Mouse (Mus musculus): ENCODE data around the gene Sele. TPM values are rescaled to one million over a fixed set of nuclear protein-coding genes. Genes with fewer than 3 reads are reported as not detected.
"Not testable (repeated sequence)": the region's sequence is repeated elsewhere in the genome, so short reads cannot be mapped to it uniquely, and the experiment has no call there.

Sele gene
- polyA plus RNA-seq (2015; fragmentation: Nextera tagmentation; extraction: Ambion mirVana), result 0.04 TPM in 1 of 2 replicates, not detected in the other

DNA sequence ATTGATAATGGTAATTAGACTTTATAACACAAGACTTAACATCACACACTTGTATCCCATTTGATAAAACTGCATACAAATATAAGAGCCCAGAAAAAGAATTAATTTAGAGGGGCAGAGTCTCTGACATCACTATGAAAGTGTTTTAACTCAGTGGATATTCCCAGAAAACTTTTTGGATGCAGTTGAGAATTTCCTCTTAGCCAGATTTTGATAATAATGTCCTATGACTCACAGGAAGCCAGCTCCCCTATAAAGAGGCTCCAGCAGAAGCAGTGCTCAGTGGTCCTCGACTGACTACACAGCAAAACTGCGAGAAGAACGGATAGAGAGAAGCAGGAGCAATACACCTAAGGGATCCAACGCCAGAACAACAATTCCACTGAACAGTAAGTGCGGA lies at the start of gene Sele:
Gene Sele, plus strand, starts transcription at position 301 of the 400 bp plus-strand sequence.
- no peak within 1 kb of the TSS for H3K4me3 ChIP-seq (replicated peaks)
- no peak for ATAC-seq (ENCODE audit: insufficient read depth, low FRiP score, low read depth)
- H3K27me3 ChIP-seq (replicated peaks), result no peaks in the 10 kb centered on the region
- H3K27ac ChIP-seq, result no peak within 1 kb of the TSS
- no peak within 1 kb of the TSS for H3K9ac ChIP-seq
- H3K36me3 ChIP-seq, result no peaks in the 10 kb centered on the region
- H3K4me2 ChIP-seq, result no peak within 1 kb of the TSS
- no peaks in the 10 kb centered on the region for H3K9me3 ChIP-seq
- H3K4me1 ChIP-seq, result no peaks in the 10 kb centered on the region
- WGBS, result 74% methylated on average over 5 of the region's 5 CpGs

DNA sequence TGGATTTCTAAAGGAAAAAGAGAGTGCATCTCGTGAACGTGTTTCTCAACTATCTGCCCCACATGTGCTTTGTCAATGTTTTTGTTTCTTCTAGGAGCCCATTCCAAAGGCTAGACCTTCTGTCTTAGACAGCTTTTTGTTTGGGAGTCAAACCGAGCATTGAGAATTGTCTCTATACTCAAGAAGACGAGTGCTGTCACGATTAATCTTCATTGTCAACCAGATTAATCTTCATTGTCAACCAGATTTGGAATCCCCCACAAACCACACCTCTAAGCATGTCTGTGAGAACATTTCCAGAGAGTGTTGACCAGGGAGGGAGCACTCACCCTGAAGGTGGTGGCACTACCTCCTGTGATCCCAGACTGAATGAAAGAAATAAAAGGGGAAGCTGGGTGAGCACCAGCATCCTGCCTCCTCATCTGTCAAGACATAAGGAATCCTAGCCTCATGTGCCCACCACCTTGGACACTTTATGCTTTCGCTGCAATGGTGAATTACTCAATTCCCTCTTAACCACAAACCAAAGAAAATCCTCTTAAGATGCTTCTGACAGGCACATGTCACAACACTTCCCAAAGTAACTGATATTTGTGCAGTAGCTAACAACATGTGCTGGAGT lies 46.1 kb upstream of the Sele start:
- Histone ChIP-seq H3K9me3 (no peaks in the 10 kb centered on the region), H3K27me3 (replicated peaks) (no peaks in the 10 kb centered on the region), H3K4me2 (no peak overlapping the region), H3K9ac (no peak overlapping the region), H3K4me3 (replicated peaks) (no peak overlapping the region), H3K4me1 (no peaks in the 10 kb centered on the region), H3K27ac (no peak overlapping the region), H3K36me3 (no peaks in the 10 kb centered on the region)
- ATAC-seq (ENCODE audit: insufficient read depth, low FRiP score, low read depth), result no peak
- WGBS, result 64% methylated on average over 6 of the region's 6 CpGs

DNA sequence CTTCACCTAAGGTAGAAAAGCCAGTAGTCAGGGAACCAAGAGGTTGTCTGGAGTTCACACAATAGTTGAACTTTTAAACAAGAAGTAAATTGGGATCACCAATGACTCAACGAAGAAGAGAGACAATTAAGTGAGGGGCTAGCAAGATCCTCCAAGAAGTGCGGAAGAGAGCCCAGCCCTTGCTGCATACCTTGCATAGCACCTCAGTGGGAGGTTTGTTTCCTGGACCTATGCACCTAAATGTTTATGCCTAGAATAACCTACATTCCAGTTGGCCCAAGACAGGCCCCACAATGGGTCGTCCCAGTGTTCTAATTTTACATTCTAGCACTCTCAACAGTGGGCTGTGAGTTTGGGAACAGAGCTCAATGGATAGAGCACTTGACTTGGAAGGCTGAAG lies 43.7 kb upstream of the Sele start:
- H3K27ac ChIP-seq, result no peak overlapping the region
- no peaks in the 10 kb centered on the region for H3K36me3 ChIP-seq
- no peak overlapping the region for H3K4me2 ChIP-seq
- no peak overlapping the region for H3K4me3 ChIP-seq (replicated peaks)
- no peaks in the 10 kb centered on the region for H3K9me3 ChIP-seq
- H3K27me3 ChIP-seq (replicated peaks), result no peaks in the 10 kb centered on the region
- no peaks in the 10 kb centered on the region for H3K4me1 ChIP-seq
- ATAC-seq (ENCODE audit: insufficient read depth, low FRiP score, low read depth), result no peak
- 78% methylated on average over 3 of the region's 3 CpGs for WGBS
- H3K9ac ChIP-seq, result no peak overlapping the region

DNA sequence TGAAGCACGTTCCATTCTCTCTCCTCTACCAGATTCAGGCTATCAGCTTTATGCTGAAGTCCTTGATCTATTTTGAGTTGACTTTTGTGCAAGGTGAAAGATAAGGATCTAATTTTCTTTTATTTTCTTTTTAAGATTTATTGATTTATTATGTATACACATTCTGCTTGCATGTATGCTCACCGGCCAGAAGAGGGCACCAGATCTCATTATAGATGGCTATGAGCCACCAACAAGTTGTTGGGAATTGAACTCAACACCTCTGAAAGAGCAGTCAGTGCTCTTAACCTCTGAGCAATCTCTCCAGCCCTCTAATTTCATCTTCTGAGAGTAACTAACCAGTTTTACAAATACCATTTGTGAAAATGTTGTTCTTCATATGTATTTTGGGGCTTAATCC lies 38.8 kb upstream of the Sele start:
- Histone ChIP-seq H3K4me3 (replicated peaks) (no peak overlapping the region), H3K4me1 (no peaks in the 10 kb centered on the region), H3K9me3 (no peaks in the 10 kb centered on the region), H3K27ac (no peak overlapping the region), H3K36me3 (no peaks in the 10 kb centered on the region), H3K27me3 (replicated peaks) (no peaks in the 10 kb centered on the region), H3K4me2 (no peak overlapping the region), H3K9ac (no peak overlapping the region)
- ATAC-seq (ENCODE audit: insufficient read depth, low FRiP score, low read depth), result no peak
- WGBS, result 42% methylated on average over 2 of the region's 2 CpGs

DNA sequence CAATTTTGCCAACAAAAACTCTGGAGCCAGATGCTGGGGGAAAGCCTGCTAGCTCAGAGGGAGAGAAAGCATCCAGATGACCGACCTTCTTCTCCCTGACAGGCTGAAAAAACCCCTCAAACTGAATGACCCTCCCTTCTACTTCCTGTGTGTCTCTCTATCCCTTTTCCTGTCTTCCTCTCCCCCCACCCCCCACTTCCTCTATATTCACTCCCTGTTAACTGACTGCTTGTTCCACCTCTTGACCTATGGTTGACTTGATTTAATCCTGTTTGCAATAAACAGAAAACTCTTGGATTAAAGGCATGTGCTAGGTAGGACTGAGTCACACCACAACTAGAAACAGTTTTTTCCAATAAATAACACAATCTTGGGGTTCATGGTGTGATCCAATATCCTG lies 33.4 kb upstream of the Sele start:
- H3K9me3 ChIP-seq, result no peaks in the 10 kb centered on the region
- no peak overlapping the region for H3K27ac ChIP-seq
- no peaks in the 10 kb centered on the region for H3K4me1 ChIP-seq
- WGBS, result 63% methylated on average over 1 of the region's 1 CpGs
- no peak overlapping the region for H3K9ac ChIP-seq
- no peak overlapping the region for H3K4me2 ChIP-seq
- no peaks in the 10 kb centered on the region for H3K27me3 ChIP-seq (replicated peaks)
- H3K4me3 ChIP-seq (replicated peaks), result no peak overlapping the region
- no peak for ATAC-seq (ENCODE audit: insufficient read depth, low FRiP score, low read depth)
- no peaks in the 10 kb centered on the region for H3K36me3 ChIP-seq

DNA sequence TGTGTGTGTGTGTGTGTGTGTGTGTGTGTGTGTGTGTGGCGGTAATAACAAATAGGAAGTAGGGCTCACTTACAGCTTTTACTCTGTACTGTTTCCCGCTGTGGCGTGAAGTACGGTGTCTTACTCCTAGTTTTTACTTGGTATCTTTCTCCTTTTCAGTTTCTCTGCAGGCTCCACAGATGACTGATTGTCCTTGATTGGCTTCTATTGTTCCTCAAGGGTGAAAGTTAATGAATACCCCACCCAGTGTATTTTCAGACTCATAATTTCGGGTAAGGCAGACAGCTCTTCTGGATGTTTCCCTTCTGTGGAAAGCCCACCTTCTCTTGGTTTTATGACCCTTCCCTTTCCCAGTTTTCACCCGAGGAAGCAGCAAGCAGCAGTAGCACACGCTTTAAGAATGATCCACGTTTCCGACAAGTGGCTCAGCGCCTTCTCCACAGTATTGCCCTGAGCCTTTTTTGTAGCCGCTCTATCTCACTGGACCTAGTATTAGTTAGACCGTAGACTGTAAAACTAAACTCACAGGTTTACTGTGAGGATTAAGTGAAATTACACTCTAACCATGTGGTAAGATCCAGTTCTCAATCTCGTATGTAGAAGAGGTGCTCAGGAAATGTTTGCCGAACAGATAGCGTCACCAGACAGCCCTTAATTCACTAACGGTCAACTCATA lies 29.7 kb upstream of the Sele start:
- H3K36me3 ChIP-seq, result no peaks in the 10 kb centered on the region
- no peaks in the 10 kb centered on the region for H3K4me1 ChIP-seq
- 76% methylated on average over 16 of the region's 16 CpGs for WGBS
- H3K4me2 ChIP-seq, result no peak overlapping the region
- ATAC-seq (ENCODE audit: insufficient read depth, low FRiP score, low read depth), result no peak
- no peak overlapping the region for H3K4me3 ChIP-seq (replicated peaks)
- no peaks in the 10 kb centered on the region for H3K9me3 ChIP-seq
- H3K9ac ChIP-seq, result no peak overlapping the region
- H3K27ac ChIP-seq, result no peak overlapping the region
- no peaks in the 10 kb centered on the region for H3K27me3 ChIP-seq (replicated peaks)

DNA sequence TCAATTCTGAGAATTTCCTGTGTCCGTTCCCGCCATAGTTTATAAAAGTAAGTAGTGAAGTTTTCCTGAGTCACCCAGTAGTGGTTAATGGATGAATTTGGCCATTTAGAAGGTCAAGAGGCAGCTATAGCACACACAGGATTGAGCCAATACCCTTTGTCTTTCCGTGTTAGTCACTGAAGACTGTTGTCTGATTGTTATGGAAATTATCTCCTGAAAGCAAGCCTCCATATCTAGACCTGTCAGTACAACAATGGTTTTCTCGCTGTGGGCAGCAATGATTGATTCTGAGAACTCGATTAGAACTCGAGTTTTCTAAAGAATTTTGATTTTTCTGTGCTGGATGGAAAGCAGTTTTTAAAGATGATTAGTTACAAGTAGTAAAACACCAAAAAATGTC lies 28.2 kb upstream of the Sele start:
- Histone ChIP-seq H3K9me3 (no peaks in the 10 kb centered on the region), H3K36me3 (no peaks in the 10 kb centered on the region), H3K27ac (no peak overlapping the region), H3K4me2 (no peak overlapping the region), H3K9ac (no peak overlapping the region), H3K27me3 (replicated peaks) (no peaks in the 10 kb centered on the region), H3K4me1 (no peaks in the 10 kb centered on the region), H3K4me3 (replicated peaks) (no peak overlapping the region)
- no peak for ATAC-seq (ENCODE audit: insufficient read depth, low FRiP score, low read depth)
- WGBS, result 38% methylated on average over 6 of the region's 6 CpGs

DNA sequence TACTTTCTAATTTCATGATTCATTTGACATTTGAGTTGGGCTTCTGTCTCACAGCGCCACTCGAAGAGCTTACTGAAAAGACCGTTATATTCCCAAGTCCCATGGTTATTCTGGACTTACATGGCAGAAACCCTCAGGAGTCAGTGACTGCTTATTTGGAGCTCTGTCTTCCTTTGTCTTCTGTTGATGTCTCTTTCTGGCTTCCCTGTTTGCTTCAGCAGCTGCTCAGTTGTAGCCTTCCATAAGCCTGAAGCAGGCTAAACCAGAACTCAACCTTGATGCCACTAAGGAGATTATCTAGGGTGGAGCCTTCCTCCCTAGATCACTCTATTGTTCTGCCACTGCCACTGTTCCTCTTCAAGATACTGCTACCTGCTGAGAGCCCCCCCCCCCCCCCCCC lies 27.3 kb upstream of the Sele start:
- not testable (repeated sequence) for H3K27ac ChIP-seq; H3K27me3 ChIP-seq (replicated peaks); H3K9me3 ChIP-seq; H3K4me3 ChIP-seq (replicated peaks); H3K9ac ChIP-seq; H3K36me3 ChIP-seq; ATAC-seq (ENCODE audit: insufficient read depth, low FRiP score, low read depth); H3K4me1 ChIP-seq; H3K4me2 ChIP-seq
- 88% methylated on average over 3 of the region's 3 CpGs for WGBS

DNA sequence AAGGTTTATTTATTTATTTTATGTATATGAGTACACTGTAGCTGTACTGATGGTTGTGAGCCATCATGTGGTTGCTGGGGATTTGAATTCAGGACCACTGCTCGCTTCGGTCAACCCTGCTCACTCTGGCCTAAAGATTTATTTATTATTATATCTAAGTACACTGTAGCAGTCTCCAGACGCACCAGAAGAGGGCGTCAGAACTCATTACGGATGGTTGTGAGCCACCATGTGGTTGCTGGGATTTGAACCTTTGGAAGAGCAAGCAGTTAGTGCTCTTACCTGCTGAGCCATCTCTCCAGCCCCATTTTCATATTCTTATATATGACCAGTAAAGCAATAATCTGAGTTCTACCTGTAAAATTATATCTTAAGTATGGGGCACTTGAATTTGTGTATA lies 25.9 kb upstream of the Sele start:
- H3K4me1 ChIP-seq; ATAC-seq (ENCODE audit: insufficient read depth, low FRiP score, low read depth); H3K36me3 ChIP-seq; H3K9me3 ChIP-seq; H3K9ac ChIP-seq; H3K27me3 ChIP-seq (replicated peaks); H3K4me2 ChIP-seq; H3K27ac ChIP-seq; H3K4me3 ChIP-seq (replicated peaks): not testable (repeated sequence)
- 72% methylated on average over 5 of the region's 5 CpGs for WGBS

DNA sequence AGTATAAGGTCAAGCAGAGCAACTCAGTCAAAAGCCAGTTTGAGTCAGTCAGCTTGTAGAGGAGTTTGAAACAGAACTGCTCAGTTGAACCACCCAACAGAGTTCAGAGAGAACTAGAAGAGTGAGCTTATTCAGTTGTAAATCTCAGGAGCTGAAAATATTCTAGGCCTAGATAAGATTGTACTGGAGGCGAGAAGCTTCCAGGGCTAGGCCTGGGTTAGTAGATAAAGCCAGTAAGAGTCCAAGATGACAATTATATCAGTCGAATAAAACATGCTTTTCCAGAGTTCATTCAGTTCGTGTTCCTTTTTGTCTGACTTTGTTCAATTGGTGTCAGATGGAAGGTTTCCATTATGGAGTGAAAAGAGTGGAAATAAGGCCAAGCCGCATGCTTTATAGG lies 22.3 kb upstream of the Sele start:
- Histone ChIP-seq H3K9me3 (no peaks in the 10 kb centered on the region), H3K4me1 (no peaks in the 10 kb centered on the region), H3K4me2 (no peak overlapping the region), H3K27me3 (replicated peaks) (no peaks in the 10 kb centered on the region), H3K27ac (no peak overlapping the region), H3K36me3 (no peaks in the 10 kb centered on the region), H3K4me3 (replicated peaks) (no peak overlapping the region), H3K9ac (no peak overlapping the region)
- WGBS, result 80% methylated on average over 4 of the region's 4 CpGs
- no peak for ATAC-seq (ENCODE audit: insufficient read depth, low FRiP score, low read depth)

DNA sequence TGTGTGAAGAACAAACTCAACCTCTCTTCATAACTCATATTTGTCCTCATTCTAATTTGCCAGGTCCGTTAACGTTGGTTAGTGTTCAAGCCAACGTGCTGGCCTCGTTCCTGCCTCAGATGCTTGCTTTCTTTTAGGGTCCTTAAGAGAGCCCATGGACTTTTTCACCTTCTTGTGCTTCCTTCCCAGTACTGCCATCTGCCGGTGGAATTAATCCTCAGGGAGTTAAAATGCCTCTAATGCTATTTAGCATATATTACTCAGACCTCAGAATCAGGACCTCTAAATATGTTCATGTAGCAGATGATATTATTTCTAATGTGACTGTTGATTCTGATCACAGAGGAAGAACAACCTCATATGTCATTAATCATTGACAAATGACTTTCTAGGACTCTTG lies 20.6 kb upstream of the Sele start:
- Histone ChIP-seq H3K4me3 (replicated peaks) (no peak overlapping the region), H3K9ac (no peak overlapping the region), H3K4me1 (no peaks in the 10 kb centered on the region), H3K27me3 (replicated peaks) (no peaks in the 10 kb centered on the region), H3K36me3 (no peaks in the 10 kb centered on the region), H3K4me2 (no peak overlapping the region), H3K9me3 (no peaks in the 10 kb centered on the region), H3K27ac (no peak overlapping the region)
- WGBS, result 57% methylated on average over 5 of the region's 5 CpGs
- no peak for ATAC-seq (ENCODE audit: insufficient read depth, low FRiP score, low read depth)

DNA sequence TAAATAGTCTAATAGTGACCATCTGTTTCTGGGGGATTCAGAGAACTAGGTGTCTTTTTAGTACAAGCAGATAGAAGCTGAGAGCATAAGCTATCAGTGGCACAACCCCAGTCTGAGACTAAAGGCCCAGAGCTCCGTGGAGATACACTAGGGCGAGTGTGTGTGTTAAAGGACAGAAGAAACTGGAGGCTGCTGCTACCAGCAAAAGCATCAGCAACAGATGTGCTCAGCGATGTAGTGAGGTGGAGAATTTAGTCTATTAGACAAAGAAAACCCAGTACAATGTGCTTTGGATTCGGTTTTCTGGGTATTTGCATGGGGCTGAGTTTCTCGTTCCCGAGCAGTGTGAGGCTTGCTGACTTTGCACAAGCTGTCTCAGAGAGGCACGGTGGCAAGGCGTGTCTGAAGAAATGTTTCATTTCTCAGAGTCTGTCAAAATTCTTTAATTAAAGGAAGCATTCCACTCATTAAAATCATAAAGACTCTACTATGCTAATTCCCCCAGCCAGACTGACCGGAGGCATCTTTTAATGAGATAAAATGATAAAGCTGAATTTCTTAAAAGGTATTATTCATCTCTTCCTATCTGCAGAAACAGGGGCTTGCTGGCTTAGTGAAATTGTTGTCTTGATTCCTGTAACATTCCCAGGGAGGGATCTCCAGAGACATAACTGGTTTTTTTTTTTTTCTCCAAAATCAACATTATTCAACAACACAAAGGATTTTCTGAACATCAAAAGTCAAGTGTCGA lies 7.5 kb upstream of the Sele start:
- no peak overlapping the region for H3K4me2 ChIP-seq
- no peaks in the 10 kb centered on the region for H3K9me3 ChIP-seq
- H3K27ac ChIP-seq, result no peak overlapping the region
- H3K4me1 ChIP-seq, result no peaks in the 10 kb centered on the region
- ATAC-seq (ENCODE audit: insufficient read depth, low FRiP score, low read depth), result no peak
- no peaks in the 10 kb centered on the region for H3K27me3 ChIP-seq (replicated peaks)
- no peaks in the 10 kb centered on the region for H3K36me3 ChIP-seq
- 70% methylated on average over 10 of the region's 10 CpGs for WGBS
- H3K9ac ChIP-seq, result no peak overlapping the region
- no peak overlapping the region for H3K4me3 ChIP-seq (replicated peaks)
